Mouse (Mus musculus) embryonic fibroblast, embryonic 13.5 days (primary cell): ENCODE data around the gene Fgf2.

Experiments used
- CTCF ChIP-seq: IDR thresholded peaks from 2 replicates; pipeline ENCODE4 v1.5.1; 2011; ENCODE audit warnings: mild to moderate bottlenecking, control low read depth, low read length, moderate library complexity, borderline replicate concordance; ENCODE audit not compliant: insufficient read depth
- POLR2A ChIP-seq: IDR thresholded peaks from 2 replicates; pipeline ENCODE4 v1.6.1; 2011; ENCODE audit warnings: low read depth, mild to moderate bottlenecking, control low read depth, low read length, moderate library complexity

DNA sequence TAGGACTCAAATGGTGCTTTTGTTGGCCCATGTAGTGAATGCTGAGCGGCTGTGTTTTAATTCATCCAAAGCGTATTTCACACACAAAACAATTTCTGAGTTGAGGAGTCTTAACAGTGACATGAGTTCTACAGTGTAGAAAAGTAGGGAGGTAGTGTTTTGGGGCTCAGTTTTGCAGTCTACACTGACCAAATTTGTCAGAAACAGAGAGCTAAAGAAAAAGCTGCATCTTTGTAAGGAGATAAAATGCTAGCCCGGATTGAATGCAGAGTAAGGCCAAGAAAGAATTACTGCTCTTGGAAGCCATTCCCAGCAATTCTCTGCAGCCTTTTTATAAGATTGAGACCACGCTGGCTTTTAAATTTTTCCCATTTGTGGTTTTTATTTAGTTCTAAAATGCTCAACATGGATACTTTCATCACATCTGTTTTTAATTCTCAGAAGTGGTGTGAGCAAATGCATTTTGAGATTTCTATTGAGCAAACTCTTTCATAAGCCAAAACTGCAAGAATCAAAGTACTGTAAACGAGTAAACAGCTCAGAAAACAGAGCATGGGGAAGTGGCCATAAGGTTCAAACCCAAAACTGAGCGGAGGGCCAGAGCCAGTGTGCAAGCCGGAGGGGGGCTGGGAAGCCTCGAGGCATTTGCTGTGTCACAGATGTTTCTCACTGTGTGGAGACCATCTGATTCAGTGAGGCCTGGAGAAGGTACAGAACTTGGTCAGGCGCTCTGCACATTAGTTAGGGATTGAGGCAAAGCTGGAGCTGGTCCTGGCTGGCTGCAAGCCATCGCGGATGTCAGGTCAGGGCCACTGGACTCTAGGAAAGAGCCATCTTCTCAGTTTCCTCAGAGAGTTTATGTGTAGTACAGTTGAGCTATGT lies 53.8 kb downstream of the Fgf2 start:
- TF ChIP-seq POLR2A (no peak), CTCF (no peak)
